Mouse (Mus musculus) kidney, postnatal 14 days (tissue): ENCODE data around the gene Trp63.
A peak's percentile ranks its signal among the peaks of the same experiment; 100 is the strongest.

Experiments used
- DNase-seq: peaks from one replicate; pipeline ENCODE4 v3.0.0; 2022; ENCODE audit warnings: mixed read lengths

Trp63 gene

GRCm38 (mm10) chr16:25877416-25877965 lies 193.9 kb downstream of the Trp63 start:
- peak; percentile 46 for DNase-seq

- DNase-seq = no peak
Measured at GRCm38 (mm10) chr16:25878116-25878515, 194.6 kb downstream of the Trp63 start.

GRCm38 (mm10) chr16:25899071-25899470 lies 215.5 kb downstream of the Trp63 start:
- DNase-seq = no peak

- no peak for DNase-seq
Measured at GRCm38 (mm10) chr16:25899657-25900056, 216.1 kb downstream of the Trp63 start.

- no peak for DNase-seq
Measured at GRCm38 (mm10) chr16:25900389-25900908, 216.9 kb downstream of the Trp63 start.

- no peak for DNase-seq
Measured at GRCm38 (mm10) chr16:25912185-25912584, 228.6 kb downstream of the Trp63 start.

- no peak for DNase-seq
Measured at GRCm38 (mm10) chr16:25934181-25934580, 250.6 kb downstream of the Trp63 start.
